Mouse (Mus musculus) lung, adult 18-20 months (tissue): Measurements from ENCODE around the gene Syt5.

ENCODE experiments used
- DNase-seq, 2 experiments: peaks; one replicate each; pipeline ENCODE4 v3.0.0; 2022; ENCODE audit warnings: mixed read lengths in 2 of 2

Gene Syt5

GRCm38 (mm10) chr7:4522292-4522691 is 25.0 kb downstream of the Syt5 start:
- DNase-seq: no peak

- no peak for DNase-seq
Measured at GRCm38 (mm10) chr7:4521231-4522003, 25.9 kb downstream of the Syt5 start.

GRCm38 (mm10) chr7:4518487-4518886 is 28.9 kb downstream of the Syt5 start:
- no peak for DNase-seq

- DNase-seq: no peak
Measured at GRCm38 (mm10) chr7:4516332-4517050, 30.9 kb downstream of the Syt5 start, which contains the start of gene Tnnt1. Gene Tnnt1 (minus strand): TSS chr7:4516382.

- DNase-seq: no peak
Measured at GRCm38 (mm10) chr7:4515853-4516252, 31.5 kb downstream of the Syt5 start.

GRCm38 (mm10) chr7:4513829-4514712 is 33.3 kb downstream of the Syt5 start:
- no peak for DNase-seq

GRCm38 (mm10) chr7:4513236-4513635 is 34.1 kb downstream of the Syt5 start:
- DNase-seq: peak in 1 of 2 experiments; percentile 39

- DNase-seq: peak in 1 of 2 experiments; percentile 41
Measured at GRCm38 (mm10) chr7:4511489-4512224, 35.7 kb downstream of the Syt5 start.

- DNase-seq: peak; percentile 77 to 80
Measured at GRCm38 (mm10) chr7:4509863-4510608, 37.3 kb downstream of the Syt5 start.

- DNase-seq: no peak
Measured at GRCm38 (mm10) chr7:4508739-4509116, 38.6 kb downstream of the Syt5 start.

- no peak for DNase-seq
Measured at GRCm38 (mm10) chr7:4508062-4508738, 39.1 kb downstream of the Syt5 start.

- DNase-seq: no peak
Measured at GRCm38 (mm10) chr7:4507220-4507619, 40.1 kb downstream of the Syt5 start.

GRCm38 (mm10) chr7:4504646-4505435 is 42.5 kb downstream of the Syt5 start:
- DNase-seq: no peak

GRCm38 (mm10) chr7:4503858-4504257 is 43.5 kb downstream of the Syt5 start:
- DNase-seq: no peak

- DNase-seq: no peak
Measured at GRCm38 (mm10) chr7:4503100-4503499, 44.2 kb downstream of the Syt5 start.

GRCm38 (mm10) chr7:4502421-4503090 is 44.8 kb downstream of the Syt5 start:
- DNase-seq: peak; percentile 53 to 68

- DNase-seq: peak; percentile 95
Measured at GRCm38 (mm10) chr7:4501558-4502397, 45.6 kb downstream of the Syt5 start, which contains the start of gene Ppp1r12c. Gene Ppp1r12c (minus strand): TSS chr7:4501680.

GRCm38 (mm10) chr7:4500892-4501471 is 46.4 kb downstream of the Syt5 start:
- peak; percentile 36 to 40 for DNase-seq
